Mouse (Mus musculus) heart, embryonic 10.5 days (tissue): ENCODE results near the gene Ankrd13a. TPM values are rescaled to one million over a fixed set of nuclear protein-coding genes. Genes with fewer than 3 reads are reported as not detected.

ENCODE experiments used
- DNase-seq: peaks from one replicate; pipeline ENCODE4 v3.0.0-alpha.2; 2017; ENCODE audit warnings: low spot score
- H3K27ac ChIP-seq: fragments of 300-500 bp; sonication (generic); 2 replicates; pipeline ENCODE4 v1.5.1; 2016; ENCODE audit warnings: mild to moderate bottlenecking
- H3K27me3 ChIP-seq: fragments of 300-500 bp; sonication (generic); 2 replicates; pipeline ENCODE4 v1.6.1; 2016; ENCODE audit warnings: mild to moderate bottlenecking; ENCODE audit not compliant: poor library complexity, insufficient read depth, severe bottlenecking
- H3K36me3 ChIP-seq: fragments of 300-500 bp; sonication (generic); 2 replicates; pipeline ENCODE4 v1.6.1; 2016; ENCODE audit warnings: mild to moderate bottlenecking, moderate library complexity
- H3K4me1 ChIP-seq: fragments of 300-500 bp; sonication (generic); 2 replicates; pipeline ENCODE4 v1.6.1; 2016; ENCODE audit warnings: mild to moderate bottlenecking
- H3K4me3 ChIP-seq: fragments of 300-500 bp; sonication (generic); 2 replicates; pipeline ENCODE4 v1.5.1; 2016; ENCODE audit warnings: mild to moderate bottlenecking, moderate library complexity
- H3K9me3 ChIP-seq: fragments of 300-500 bp; sonication (generic); 2 replicates; pipeline ENCODE4 v1.6.1; 2016; ENCODE audit warnings: mild to moderate bottlenecking, moderate library complexity
- WGBS: fragments of 180-500 bp; shearing (Covaris S2); methylation state at CpG from one replicate; pipeline ENCODE4 v1.1.7; 2016; 5-methylcytosine and 5-hydroxymethylcytosine counted together
- polyA plus RNA-seq: library from polyadenylated mRNA; unstranded; fragments of >200 nt; fragmentation: Nextera tagmentation; extraction: Ambion mirVana; gene quantifications from 2 replicates; pipeline ENCODE4 v1.2.1, GENCODE M21; 2016

Gene Ankrd13a
- polyA plus RNA-seq, 1 experiment from 2014 or later: 41.2 TPM

DNA sequence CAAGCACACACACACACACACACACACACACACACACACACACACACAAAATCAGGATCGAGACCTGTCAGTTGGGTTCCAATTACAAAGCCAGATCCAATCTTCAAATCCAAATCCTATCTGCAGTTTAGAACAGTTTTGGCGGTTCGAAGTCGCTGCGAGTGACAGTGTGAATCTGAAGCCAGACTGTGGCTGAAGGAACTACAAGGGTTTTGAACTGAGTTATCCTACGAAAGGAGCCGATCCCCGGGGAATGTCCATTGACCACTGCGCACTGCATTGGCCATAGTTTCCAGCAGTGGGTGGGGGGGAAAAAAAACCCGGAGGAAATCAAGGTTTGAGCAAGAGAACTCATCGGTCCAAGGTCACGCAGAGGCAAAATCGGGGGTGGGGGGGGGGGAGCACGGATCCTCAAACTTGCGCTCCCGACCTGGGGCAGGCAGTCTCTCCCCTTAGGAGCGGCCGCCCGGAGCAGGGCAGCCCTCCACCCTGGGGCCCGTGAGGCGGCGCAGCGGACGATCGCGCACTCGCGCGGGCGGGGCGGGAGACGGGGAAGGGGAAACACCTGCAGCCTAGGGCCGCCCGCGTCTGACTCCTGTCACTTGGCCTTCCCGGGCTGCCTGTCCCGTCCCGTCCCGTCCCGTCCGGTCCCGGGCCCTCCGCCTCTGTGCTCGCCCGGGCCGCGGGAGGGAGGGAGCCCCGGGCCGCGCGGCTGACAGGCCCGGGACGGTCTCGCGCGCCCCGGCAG is 1.8 kb upstream of the Ankrd13a start:
- peak overlapping the region; percentile 100 for H3K4me3 ChIP-seq
- 2% methylated on average over 44 of the region's 57 CpGs for WGBS
- no peak for DNase-seq
- H3K27me3 ChIP-seq: no peaks in the 10 kb centered on the region
- H3K4me1 ChIP-seq: peaks cover 38% of the 10 kb centered on the region
- H3K27ac ChIP-seq: peak overlapping the region; percentile 100
- 0 out of 2 replicates have a peak, but pooled peaks cover 5% of the 10 kb centered on the region for H3K36me3 ChIP-seq
- H3K9me3 ChIP-seq: no peaks in the 10 kb centered on the region

DNA sequence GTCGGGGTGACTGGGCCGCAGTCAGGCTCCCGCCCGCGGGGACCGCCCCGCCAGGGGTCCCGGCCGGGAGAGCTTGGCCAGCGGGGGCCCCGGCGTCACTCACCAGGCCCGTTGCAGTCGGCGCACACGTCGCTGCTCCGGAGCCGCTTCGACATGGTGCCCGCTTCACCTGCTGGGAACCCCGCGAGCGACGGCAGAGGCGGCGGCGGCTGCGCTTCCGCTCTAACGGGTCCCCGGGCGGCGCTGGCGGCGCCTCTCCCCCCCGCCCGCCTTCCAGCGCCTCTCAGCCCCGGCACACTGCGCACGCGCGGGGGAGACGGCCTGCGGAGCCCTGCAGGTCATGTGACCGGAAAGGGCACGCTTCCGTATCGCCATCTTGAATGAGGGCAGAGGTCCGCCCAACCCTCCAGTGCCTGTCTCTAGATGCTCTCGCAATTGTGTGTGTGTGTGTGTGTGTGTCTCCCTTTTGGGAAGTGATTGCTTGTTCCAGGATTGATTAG is 1.2 kb upstream of the Ankrd13a start:
- Histone ChIP-seq H3K36me3 (0 out of 2 replicates have a peak, but pooled peaks cover 5% of the 10 kb centered on the region), H3K27me3 (no peaks in the 10 kb centered on the region), H3K27ac (peak overlapping the region; percentile 100), H3K4me1 (peaks cover 38% of the 10 kb centered on the region), H3K4me3 (peak overlapping the region; percentile 100), H3K9me3 (no peaks in the 10 kb centered on the region)
- under 1% methylated on average over 50 of the region's 52 CpGs for WGBS
- peak; percentile 97 for DNase-seq

DNA sequence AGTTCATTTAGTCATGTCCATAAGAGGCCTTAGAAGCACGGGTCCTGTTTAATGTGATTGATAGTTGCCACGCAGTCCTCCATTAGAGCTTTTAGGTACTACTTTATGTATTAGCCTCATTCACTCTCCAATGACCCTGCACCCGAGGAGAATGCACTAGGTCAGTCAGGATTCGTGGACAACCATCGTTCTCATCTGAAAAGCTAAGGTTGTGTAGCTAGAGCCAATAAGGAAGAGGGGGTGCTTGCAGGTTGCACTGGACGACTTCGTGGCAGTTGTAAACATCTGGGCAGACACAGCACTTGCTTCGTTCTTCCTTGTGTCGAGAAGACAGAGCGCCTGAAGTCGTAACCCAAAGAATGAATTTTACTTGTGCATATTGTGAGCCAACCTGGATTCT is 697 bp upstream of the Ankrd13a start:
- no peaks in the 10 kb centered on the region for H3K27me3 ChIP-seq
- 3% methylated on average over 11 of the region's 11 CpGs for WGBS
- H3K27ac ChIP-seq: peak overlapping the region; percentile 100
- H3K36me3 ChIP-seq: 0 out of 2 replicates have a peak, but pooled peaks cover 3% of the 10 kb centered on the region
- H3K4me3 ChIP-seq: peak overlapping the region; percentile 100
- no peaks in the 10 kb centered on the region for H3K9me3 ChIP-seq
- peaks cover 38% of the 10 kb centered on the region for H3K4me1 ChIP-seq
- DNase-seq: no peak

DNA sequence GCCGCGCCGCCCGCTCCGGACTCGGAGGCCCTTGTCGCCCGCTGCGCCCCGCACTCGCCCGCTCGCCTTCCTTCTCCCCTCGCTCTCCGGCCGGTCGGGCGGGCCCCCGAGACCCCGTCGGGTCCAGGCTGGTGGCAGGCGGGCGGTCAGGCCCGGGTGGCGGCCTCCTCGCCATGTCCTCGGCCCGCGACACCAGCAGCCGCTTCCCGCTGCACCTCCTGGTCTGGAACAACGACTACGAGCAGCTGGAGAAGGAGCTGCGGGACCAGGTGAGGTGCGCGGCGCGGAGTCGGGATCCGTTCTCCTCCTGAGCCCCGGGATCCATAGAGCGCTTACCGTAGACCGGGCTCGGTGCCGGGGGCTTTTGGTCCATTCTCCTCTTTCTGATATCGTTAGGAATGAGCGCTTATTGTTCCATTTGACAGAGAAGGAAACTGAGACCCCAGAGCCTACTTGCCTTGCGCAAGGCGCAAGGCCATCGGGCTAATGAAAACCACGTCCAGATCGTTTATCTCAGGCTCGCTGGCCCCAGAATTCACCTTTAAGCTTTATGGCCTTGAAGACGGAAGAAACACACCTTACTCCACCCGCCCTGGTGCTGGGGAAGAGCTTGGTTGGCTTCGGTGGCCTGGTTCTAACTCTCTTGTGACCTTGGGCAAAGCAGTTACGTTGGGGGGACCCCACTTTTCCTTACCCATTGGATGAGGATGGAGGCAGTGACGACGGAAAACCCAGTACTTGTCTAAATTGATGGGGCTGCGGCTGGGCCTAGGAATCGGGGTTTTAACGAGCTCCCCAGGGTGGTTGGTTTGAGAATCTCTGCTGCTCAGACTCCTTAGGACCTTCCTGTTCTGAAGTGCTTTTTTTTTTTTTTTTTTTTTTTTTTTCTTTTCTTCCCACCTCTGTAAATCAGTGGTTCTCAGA is 841 bp downstream of the Ankrd13a start, which contains the start of gene Git2:
Gene Git2 (minus strand): TSS at position 462 of the 924 bp plus-strand sequence.
- peaks cover 52% of the 10 kb centered on the region for H3K4me1 ChIP-seq
- under 1% methylated on average over 63 of the region's 63 CpGs for WGBS
- no peak for DNase-seq
- no peaks in the 10 kb centered on the region for H3K27me3 ChIP-seq
- no peaks in the 10 kb centered on the region for H3K36me3 ChIP-seq
- H3K27ac ChIP-seq: peak within 1 kb of the TSS; percentile 100
- H3K9me3 ChIP-seq: no peaks in the 10 kb centered on the region
- peak within 1 kb of the TSS; percentile 100 for H3K4me3 ChIP-seq

DNA sequence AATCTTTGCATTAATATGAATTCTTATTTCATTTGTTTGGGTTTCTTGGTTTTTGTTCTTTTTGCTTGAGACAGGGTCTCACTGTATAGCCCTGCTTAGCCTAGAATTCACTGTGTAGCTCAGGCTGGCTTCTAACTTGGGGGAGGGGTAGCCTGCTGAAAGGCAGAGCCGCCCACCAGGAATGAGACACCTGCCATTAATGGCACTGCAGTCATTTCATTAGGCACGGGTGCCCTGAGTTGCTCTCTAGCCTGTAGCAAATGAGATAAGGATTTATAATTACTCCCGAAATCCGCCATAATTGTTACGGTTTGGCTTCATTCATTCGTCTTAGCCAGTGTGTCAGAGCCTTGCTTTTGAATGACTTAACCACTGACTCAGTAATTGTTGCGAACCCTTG is 1.7 kb downstream of the Ankrd13a start:
- 79% methylated on average over 7 of the region's 7 CpGs for WGBS
- H3K9me3 ChIP-seq: no peaks in the 10 kb centered on the region
- H3K4me1 ChIP-seq: peaks cover 60% of the 10 kb centered on the region
- H3K27me3 ChIP-seq: no peaks in the 10 kb centered on the region
- no peak overlapping the region for H3K27ac ChIP-seq
- peak overlapping the region; percentile 100 for H3K4me3 ChIP-seq
- DNase-seq: no peak
- H3K36me3 ChIP-seq: no peaks in the 10 kb centered on the region

DNA sequence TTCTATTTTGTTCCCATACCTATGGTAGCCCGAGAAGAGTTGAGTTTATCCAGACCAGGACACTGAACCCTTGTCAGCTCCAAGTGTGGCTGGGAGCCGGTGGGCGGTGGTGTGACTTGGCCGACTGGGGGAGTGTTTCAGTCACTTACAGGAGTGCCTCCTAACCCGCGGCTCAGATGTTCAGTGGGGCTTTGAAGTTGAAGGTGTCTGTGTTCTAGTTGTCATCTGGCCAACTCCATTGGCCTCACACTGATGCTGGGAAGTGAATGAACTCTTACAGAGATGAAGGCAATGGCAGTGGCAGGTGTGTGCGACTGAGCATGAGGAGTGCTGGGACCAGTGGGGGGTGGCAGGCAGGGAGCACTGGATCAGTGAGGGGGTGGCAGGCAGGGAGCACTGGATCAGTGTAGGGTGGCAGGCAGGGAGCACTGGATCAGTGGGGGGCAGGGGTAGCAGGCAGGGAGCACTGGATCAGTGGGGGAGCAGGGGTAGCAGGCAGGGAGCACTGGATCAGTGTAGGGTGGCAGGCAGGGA is 5.5 kb downstream of the Ankrd13a start:
- 46% methylated on average over 7 of the region's 7 CpGs for WGBS
- DNase-seq: no peak
- Histone ChIP-seq H3K27me3 (no peaks in the 10 kb centered on the region), H3K9me3 (no peaks in the 10 kb centered on the region), H3K36me3 (no peaks in the 10 kb centered on the region), H3K4me3 (no peak overlapping the region), H3K27ac (0 out of 2 replicates have a peak overlapping the region, but pooled peaks have one; percentile 3), H3K4me1 (peaks cover 71% of the 10 kb centered on the region)

DNA sequence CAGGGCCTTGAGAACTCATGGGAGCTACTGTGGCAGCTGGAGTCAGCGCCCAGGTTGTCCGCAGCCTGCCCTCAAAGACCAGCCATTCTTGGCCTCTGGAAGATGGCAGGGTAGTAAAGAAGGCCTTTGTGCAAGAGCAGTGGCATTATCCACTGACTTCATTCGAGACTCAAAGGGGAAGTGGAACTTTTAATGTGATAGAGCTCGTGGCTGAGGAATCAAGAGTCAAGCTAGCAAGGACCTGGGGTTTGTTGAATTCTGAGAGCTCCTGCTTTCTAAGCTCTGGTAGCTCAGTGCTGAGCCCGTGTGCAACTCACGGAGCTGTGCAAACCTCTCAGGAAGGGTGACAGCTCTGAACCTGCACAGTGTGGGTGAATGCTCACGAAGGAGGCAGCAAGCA is 6.4 kb downstream of the Ankrd13a start:
- Histone ChIP-seq H3K36me3 (0 out of 2 replicates have a peak, but pooled peaks cover 3% of the 10 kb centered on the region), H3K4me1 (peaks cover 68% of the 10 kb centered on the region), H3K9me3 (no peaks in the 10 kb centered on the region), H3K27me3 (no peaks in the 10 kb centered on the region), H3K4me3 (no peak overlapping the region), H3K27ac (0 out of 2 replicates have a peak overlapping the region, but pooled peaks have one; percentile 13)
- 85% methylated on average over 7 of the region's 7 CpGs for WGBS
- DNase-seq: no peak

DNA sequence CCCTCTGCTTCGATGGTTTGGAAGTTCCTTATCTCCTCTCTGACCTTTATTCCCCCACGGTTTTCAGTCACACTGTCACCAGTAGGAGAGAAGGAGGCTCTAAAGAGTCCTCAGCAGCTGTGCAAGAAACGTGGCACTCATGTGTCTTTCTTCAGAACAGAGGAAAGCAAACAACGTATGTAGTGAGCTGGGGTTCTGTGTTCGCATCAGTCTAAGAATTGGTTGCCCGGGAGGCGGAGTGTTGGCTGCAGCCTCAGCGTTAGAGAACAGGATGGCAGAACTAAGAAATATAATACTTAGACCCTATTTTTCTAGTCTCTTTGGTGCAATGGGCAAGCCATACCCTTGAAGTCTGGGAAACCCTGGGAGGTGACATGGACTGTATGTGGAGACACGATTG is 8.5 kb downstream of the Ankrd13a start:
- Histone ChIP-seq H3K9me3 (no peaks in the 10 kb centered on the region), H3K4me1 (peaks cover 64% of the 10 kb centered on the region), H3K27ac (peak overlapping the region; percentile 2; the same call in 1 of the 2 replicates), H3K36me3 (peaks cover 21% of the 10 kb centered on the region), H3K27me3 (no peaks in the 10 kb centered on the region), H3K4me3 (no peak overlapping the region)
- no peak for DNase-seq
- 67% methylated on average over 9 of the region's 9 CpGs for WGBS

DNA sequence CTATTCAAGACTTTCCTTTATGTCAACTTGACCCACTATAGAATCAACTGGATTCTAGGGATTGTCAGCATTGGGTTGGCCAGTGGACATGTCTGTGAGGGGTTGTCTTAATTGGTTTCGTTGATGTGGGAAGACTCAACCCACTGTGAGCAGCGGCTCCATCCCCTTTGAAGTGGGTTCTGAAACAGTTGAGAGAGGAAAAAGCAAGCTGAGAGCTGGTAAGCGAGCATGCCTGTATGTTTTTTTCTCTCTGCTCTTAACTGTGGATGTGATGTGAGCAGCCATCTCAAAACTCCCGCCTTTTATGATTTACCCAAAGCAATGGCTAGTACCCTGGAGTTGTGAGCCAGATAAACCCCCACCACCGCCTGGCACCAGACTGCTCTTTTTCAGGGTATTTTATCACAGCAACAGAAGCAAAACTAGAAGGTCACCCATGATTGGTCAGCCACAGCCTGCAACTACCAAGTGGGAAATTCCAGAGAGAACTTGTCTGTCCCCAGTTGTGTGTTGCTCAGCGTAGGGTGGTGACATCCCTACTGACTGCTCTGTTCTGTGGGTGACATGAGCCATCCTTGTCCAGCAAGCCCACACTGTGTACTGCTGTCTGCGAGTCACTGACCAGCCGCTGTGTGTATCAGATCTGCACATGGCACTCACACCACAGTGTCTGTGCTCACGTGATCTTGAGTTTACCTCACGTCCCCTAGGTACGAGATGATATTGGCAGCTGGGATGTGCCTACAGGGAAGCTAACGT is 9.1 kb downstream of the Ankrd13a start:
- no peak for DNase-seq
- peaks cover 24% of the 10 kb centered on the region for H3K36me3 ChIP-seq
- H3K4me1 ChIP-seq: peaks cover 64% of the 10 kb centered on the region
- H3K9me3 ChIP-seq: no peaks in the 10 kb centered on the region
- H3K27me3 ChIP-seq: no peaks in the 10 kb centered on the region
- H3K4me3 ChIP-seq: no peak overlapping the region
- 70% methylated on average over 12 of the region's 12 CpGs for WGBS
- no peak overlapping the region for H3K27ac ChIP-seq

DNA sequence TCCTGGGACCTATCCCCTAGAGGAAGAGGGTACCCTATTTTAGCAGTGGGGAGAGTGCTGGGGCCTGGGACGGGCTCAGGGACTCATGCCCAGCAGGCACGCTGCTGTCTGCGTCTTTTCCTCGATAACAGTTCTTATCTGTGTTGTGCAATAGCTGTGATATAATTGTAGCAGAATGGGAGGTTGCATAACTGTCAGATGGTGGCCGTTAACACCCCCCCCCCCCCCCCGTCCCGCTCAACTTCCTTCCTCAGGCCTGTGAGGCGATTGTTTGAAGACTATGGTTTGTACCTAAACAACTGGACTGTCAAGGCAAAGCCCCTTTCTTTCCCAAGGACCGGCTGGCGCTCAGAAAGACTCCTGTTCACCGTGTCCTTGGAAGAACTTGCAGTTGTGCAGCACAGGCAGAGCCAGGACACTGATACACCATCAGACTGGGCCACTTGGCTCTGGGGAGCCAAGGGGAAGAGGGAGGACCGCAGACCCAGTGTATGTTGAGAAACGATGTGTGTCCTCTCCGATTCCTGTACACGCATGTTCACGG is 10.2 kb downstream of the Ankrd13a start:
- Histone ChIP-seq H3K4me3 (no peak overlapping the region), H3K36me3 (peaks cover 35% of the 10 kb centered on the region), H3K27ac (peak overlapping the region; percentile 68; the same call in 1 of the 2 replicates), H3K9me3 (no peaks in the 10 kb centered on the region), H3K4me1 (peaks cover 56% of the 10 kb centered on the region), H3K27me3 (no peaks in the 10 kb centered on the region)
- 59% methylated on average over 16 of the region's 16 CpGs for WGBS
- no peak for DNase-seq

DNA sequence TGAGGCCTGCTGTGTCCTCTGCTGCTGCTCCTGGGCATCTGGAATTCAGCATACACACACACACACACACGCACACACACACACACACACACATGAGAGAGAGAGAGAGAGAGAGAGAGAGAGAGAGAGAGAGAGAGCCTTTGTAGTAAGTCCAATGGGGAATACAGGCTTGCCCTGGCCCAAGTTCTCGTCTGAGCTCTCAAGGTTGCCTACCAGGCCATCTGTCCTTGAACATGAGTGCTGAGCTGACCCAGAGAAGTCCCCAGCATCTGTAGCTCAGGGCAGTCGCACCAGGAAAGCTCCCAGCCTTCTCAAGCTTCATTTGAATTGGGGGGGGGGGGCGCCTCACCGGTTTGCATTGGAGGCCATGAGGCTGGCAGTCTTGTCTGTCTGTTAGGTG is 10.7 kb downstream of the Ankrd13a start:
- no peak overlapping the region for H3K4me3 ChIP-seq
- H3K36me3 ChIP-seq: peaks cover 40% of the 10 kb centered on the region
- WGBS: 62% methylated on average over 5 of the region's 5 CpGs
- H3K27me3 ChIP-seq: no peaks in the 10 kb centered on the region
- no peak for DNase-seq
- H3K4me1 ChIP-seq: peaks cover 51% of the 10 kb centered on the region
- no peaks in the 10 kb centered on the region for H3K9me3 ChIP-seq
- peak overlapping the region; percentile 68; the same call in 1 of the 2 replicates for H3K27ac ChIP-seq

DNA sequence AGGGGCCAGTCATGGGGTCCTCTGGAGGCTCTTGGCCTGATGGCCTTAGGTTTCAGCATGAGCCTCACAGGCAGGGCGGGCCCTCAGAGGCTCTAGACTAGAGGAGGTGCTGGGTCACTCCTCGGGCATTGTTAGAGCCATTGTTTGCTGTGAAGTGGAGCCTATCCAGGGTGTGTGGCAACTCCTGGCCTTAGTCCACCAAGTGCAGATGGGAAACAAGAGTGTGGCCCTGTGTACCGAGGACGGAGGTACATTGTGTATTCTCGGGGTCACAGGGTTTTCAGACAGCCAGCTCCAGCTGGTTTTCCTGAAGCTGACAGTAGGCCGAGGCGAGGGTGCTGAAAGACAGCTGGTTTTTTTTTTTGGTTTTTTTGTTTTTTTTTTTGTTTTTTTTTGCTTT is 18.8 kb downstream of the Ankrd13a start:
- H3K9me3 ChIP-seq: no peaks in the 10 kb centered on the region
- WGBS: 84% methylated on average over 7 of the region's 7 CpGs
- H3K4me1 ChIP-seq: peaks cover 23% of the 10 kb centered on the region
- no peak overlapping the region for H3K4me3 ChIP-seq
- H3K27ac ChIP-seq: no peak overlapping the region
- H3K36me3 ChIP-seq: peaks cover 64% of the 10 kb centered on the region
- no peak for DNase-seq
- H3K27me3 ChIP-seq: no peaks in the 10 kb centered on the region
